Mouse (Mus musculus): ENCODE data around the gene Sv2c. TPM values are rescaled to one million over a fixed set of nuclear protein-coding genes. Genes with fewer than 3 reads are reported as not detected.

Gene Sv2c
- total RNA-seq, 4 experiments from 2014 or later: 0.09 to 0.12 (median 0.11) TPM; not detected in 1

DNA sequence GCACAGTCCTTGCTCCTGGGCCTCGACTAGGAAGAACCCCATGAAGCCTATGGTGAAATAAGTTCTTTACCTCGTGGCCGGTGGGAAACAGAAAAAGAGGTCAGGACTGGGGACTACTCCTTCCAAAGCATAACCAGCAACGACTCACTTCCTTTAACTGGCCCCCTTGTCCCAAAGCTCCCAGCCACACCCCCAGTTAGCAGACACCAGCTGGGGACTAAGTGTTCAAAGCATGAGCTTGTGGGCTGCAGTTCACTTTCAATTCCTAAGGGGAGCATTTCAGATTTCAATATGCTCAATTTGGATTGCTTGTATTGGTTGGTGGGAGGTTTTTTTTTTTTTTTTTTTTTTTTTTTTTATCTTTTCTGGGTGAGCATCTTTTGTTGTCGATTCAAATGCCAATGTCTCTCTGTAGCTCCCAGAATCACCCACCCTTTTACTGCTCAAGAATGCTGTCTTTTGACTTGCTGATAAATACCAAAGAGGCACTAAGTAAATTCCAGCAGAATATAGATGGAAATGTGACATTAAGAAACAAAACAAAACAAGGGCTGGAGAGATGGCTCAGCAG, 186.4 kb downstream of the Sv2c start:
- no peak for DNase-seq (ENCODE audit: low spot score in 2 of 2)

DNA sequence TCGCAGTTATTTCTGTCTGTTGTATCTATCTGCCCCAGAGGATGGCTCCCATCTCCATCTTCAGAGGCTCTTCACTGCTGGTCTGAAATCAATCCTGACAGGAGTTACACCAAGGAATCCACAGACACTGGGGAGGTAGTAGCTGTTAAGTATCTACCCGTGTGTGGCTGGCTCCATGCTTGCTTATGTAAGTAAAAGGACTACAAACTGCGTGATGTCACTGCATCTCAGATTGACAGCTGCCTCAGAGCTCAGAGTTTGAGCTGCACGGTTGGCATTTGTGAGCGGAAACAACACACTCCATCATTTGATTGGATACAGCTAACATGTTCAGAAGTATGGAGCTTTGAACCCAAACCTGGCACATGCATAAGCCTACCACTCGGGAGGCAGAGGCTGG, 187.8 kb downstream of the Sv2c start:
- no peak for DNase-seq (ENCODE audit: low spot score in 2 of 2)

DNA sequence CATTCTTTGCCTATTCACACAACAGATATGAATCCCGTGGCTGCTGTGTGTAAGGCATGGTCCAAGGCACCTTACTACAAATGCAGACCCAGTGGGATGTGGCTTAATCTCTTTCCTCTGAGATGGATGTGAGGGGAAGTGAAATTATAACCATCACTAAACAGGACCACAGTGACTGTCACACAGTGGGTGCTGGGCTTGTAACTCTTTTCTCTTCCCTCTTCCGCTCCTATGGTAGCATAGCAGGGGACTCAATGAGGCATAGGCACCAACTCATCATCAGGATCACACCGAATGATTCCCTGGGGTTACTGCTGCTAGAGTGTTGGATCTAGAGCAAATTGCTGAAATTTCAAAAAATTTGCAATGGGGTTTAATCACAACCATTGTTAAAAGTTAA, 188.5 kb downstream of the Sv2c start:
- no peak for DNase-seq (ENCODE audit: low spot score in 2 of 2)

DNA sequence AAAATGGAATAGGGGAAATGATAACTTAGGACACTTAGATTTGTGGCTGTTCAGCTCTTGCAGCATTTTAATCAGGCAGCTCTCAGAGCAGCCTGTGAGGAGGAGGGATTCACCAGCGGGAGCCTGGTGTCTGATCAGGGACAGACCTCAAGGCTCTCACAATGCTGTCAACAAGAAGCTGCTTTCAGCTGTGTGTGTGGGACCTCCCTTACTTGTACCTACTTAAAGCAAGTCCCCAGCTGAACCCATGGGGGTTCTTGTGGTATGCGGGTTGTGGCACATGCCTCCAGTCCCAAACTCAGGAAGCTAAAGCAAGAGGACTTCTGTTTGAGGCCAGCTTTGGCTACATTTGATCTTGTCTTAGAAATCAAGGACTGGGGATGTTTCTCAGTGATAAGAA, 189.8 kb downstream of the Sv2c start:
- no peak for DNase-seq (ENCODE audit: low spot score in 2 of 2)

DNA sequence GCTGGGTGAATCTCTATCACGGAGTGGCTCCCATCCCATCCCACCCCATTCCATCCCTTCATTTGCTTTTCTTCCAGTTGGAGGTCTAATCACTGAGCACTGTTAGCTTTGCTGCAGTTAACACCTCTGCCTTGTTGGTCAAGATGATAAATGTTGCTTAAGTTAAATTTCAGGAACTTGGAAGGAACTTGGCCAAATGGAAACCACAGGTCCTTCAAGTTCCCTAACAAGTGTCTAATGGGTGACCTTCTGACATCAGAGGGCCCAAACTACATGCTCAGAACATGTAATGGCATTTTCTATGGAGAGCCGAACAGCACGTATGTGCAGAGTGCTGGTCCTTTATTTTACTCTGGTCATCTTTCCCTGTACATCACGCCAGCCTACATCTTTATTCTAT, 190.5 kb downstream of the Sv2c start:
- DNase-seq (ENCODE audit: low spot score in 2 of 2): no peak

DNA sequence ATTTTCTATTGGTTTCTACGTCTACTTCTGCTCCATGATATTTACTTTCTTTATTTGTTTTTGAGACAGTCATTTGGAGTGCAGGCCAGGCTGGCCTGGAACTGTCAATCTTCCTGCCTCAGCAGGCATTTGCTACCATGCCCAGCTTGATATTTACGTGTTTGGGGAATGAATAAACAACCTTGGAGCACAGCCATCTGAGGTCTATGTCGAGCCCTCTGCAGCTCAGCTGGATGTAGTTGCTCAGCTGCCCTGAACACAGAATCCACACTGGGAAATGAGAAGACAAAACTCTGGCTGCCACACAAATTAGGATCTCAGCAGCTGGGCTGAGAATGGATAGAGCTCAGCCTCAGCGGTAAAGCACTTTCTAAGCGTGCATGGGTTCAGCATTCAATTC, 191.6 kb downstream of the Sv2c start:
- DNase-seq (ENCODE audit: low spot score in 2 of 2): no peak

DNA sequence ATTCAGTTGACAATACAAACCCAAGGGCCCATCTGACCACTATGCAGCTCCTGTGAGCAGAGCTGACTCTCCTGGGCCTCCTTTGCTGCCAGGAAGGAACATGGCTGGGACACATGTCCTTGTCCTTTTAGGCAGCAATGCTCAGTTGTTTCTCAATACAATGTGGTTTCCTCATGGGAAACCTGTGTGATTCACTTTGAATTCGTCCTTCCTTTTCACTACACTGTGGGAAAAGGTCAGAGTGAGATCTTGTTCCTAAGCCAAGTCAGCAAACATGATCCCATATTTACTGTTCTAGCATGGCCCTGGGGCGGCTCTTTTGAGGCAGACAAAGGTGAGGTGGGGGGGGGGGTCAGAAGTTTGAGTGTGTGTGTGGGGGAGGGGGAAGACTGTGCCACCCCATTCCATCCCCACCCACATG, 208.2 kb downstream of the Sv2c start:
- no peak for DNase-seq (ENCODE audit: low spot score in 2 of 2)

DNA sequence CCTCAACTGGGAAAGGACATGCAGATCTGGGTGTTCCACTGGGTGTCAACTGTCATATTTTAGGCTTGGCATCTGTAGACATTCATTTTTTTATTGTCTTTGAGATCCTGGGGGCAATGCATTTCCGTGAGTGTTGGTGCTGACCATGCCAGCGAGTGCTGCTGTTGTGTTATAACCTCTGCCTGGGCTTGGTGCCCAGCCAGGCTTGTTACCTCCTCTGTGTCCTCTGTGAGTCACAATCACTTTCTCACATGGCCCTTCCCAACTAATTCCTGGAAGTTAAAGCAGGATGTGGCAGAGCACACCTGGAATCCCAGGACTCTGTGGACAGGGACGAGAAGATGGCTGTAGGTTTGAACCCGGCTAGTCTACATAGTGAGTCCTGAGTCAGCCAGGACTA, 209.8 kb downstream of the Sv2c start:
- DNase-seq (ENCODE audit: low spot score in 2 of 2): no peak

DNA sequence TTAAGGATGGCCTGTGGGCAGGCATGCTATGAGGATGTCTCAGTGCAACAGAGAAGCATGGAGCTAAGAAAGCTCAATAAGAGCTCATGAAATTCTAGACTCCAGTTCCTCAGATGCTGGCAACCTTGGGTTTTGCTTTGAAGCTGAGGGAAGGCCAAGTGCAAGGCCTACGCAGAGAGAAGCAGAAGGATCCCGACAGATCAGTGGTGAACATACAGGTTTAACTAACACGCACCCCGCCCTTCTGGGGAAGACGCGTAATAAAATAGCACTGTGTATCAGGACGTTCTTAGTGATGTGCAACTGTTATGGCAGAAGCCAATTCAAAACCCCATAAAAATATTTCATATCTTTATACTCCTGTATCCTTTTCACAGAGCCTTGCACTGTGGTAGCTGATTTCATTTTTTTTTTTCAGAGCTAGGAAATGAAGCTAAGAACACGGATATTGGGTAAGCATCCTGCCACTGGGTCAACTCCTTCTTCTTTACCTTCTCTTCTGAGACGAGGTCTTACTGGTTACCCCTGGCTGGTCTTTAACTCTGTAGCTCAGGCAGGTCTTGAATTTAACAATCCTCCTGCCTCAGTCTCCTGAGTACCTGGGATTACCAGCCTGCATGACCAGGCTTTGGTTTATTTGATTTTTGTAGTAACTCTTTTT, 213.6 kb downstream of the Sv2c start:
- DNase-seq (ENCODE audit: low spot score in 2 of 2): no peak

DNA sequence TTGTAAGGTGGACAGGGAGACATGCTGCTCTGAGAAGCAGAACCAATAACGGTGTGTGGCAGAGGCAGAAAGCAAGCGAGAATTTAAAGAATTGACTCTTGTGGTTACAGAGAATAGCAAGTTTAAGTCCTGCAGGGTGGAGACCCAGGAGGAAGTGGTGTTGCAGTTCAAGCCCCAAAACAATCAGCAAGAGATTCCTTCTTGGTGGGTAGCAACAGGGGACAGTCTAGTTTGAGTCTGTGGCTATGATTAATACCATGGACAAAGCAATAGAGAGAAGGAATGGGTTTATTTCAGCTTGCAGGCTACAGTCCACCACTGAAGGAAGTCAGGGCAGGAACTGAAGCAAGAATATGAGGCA, 219.4 kb downstream of the Sv2c start:
- no peak for DNase-seq (ENCODE audit: low spot score in 2 of 2)

DNA sequence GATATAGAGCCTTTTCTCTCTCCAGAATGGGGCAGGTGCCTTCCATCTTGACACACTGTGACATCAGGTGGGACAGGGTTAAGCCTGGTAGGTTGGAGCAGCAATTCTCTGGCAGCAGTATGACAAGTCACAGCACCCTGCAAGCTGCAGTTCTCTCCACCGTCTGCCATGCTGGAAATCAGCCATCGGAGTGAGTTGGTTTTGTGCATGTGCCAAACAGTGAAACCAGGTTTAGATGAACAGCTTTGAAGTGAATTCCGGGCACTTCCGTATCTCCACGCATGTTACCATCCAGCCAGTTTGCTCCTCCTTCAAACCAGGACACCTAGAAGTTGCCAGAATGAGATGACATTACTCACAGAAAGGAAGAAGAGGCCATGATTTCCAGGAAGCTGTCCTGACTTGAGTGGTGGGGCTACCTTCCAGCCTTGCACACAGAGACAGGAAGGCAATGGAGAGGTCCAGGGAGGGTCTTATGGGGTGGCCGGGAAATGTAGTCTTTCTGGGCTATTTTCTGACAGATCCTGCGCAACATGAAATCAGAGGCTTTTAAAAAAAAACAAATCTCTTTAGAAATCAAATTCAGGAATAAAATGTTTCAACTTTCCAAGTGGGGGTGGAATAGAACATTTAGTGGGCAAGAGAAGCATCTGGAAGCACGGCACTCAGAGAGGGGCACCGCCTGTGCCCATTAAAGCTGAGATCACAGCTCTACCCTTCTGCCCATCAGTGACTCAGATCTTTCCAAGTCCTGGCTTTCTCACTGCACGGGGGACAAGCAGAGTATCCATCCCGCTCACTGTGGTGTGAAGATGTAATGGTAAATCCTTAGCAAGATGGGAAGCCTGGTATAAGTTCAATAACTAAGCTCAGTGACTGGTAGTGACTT, 220.0 kb downstream of the Sv2c start:
- DNase-seq (ENCODE audit: low spot score in 2 of 2): no peak

DNA sequence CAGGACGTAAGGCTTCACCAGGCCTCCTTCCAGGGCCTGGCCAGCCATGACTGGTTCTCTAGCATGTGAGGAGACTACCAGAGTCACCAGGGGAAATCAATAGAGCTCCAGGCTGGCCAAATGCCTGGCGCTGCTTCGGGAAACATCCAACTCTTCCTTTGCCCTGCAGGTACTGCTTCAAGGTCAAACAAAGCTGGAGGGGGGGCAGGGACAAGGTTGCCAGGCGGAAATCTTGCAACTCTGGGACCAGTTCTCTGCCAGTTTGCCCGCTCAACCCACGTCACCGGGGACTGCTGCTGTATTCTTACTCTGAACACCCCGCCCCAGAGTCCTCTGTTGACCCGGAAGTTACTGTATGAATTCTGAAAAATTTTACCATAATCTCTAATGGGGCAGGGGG, 222.1 kb downstream of the Sv2c start:
- DNase-seq (ENCODE audit: low spot score in 2 of 2): no peak

DNA sequence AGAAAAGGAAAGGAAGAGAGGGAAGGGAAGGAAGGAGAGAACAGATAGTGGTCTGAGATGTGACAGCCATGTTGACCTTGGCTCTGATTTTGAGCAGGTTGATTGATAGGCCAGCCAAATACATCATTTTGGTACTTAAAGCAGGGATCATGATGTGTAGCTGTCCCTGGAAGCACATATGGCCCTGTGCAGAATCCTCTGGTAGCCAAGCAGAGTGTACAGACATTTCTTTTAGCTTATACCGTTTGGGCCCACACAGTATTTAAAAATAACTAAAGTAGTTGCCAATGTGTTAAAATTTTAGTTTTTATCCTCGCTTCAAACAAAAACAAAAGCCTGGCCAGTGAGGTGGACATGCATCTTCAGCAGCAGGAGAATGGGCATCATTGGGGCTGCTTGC, 223.1 kb downstream of the Sv2c start:
- DNase-seq (ENCODE audit: low spot score in 2 of 2): no peak

Other genes starting within 250 kb of the Sv2c start
- under 1 TPM; 0.39 to 0.92 (median 0.84) TPM for gene Iqgap2, start 240.7 kb downstream of the Sv2c start, total RNA-seq (2022)
- gene Gm20075, start 51.2 kb downstream of the Sv2c start, total RNA-seq (2022): 10 to 100 TPM in 2 of 4 experiments, 1 to 10 TPM in 2; 8.1 to 11.7 (median 9.9) TPM
- not detected for gene Gm17190, start 50.5 kb downstream of the Sv2c start, total RNA-seq (2022)